Mouse (Mus musculus) ovary, adult 18-20 months (tissue): Measurements from ENCODE around the gene Dmc1.

Experiments used
- DNase-seq: peaks from one replicate; pipeline ENCODE4 v3.0.0; 2022; ENCODE audit warnings: low spot score, mixed read lengths

Dmc1 gene

GRCm38 (mm10) chr15:79604990-79605665 is at the start of gene Dmc1:
Dmc1 (minus strand) TSS chr15:79605109.
- DNase-seq, result peak; percentile 12

GRCm38 (mm10) chr15:79651481-79651880 is 46.6 kb upstream of the Dmc1 start:
- DNase-seq, result no peak

- no peak for DNase-seq
These were observed 45.7 kb upstream of the Dmc1 start for GRCm38 (mm10) chr15:79650569-79650968.

GRCm38 (mm10) chr15:79648130-79648529 is 43.2 kb upstream of the Dmc1 start:
- no peak for DNase-seq

- no peak for DNase-seq
These were observed 40.6 kb upstream of the Dmc1 start for GRCm38 (mm10) chr15:79645483-79645882.

- DNase-seq, result no peak
These were observed 36.4 kb upstream of the Dmc1 start for GRCm38 (mm10) chr15:79641135-79641817.

- DNase-seq, result no peak
These were observed 25.6 kb upstream of the Dmc1 start for GRCm38 (mm10) chr15:79630471-79630870.

- DNase-seq, result no peak
These were observed 15.0 kb upstream of the Dmc1 start for GRCm38 (mm10) chr15:79619770-79620414.

GRCm38 (mm10) chr15:79618456-79618855 is 13.5 kb upstream of the Dmc1 start:
- no peak for DNase-seq

- DNase-seq, result no peak
These were observed 12.2 kb upstream of the Dmc1 start for GRCm38 (mm10) chr15:79617135-79617534.

GRCm38 (mm10) chr15:79616729-79617128 is 11.8 kb upstream of the Dmc1 start:
- DNase-seq, result no peak

- no peak for DNase-seq
These were observed 10.6 kb upstream of the Dmc1 start for GRCm38 (mm10) chr15:79615501-79615900.

GRCm38 (mm10) chr15:79609226-79609625 is 4.3 kb upstream of the Dmc1 start:
- no peak for DNase-seq

- DNase-seq, result no peak
These were observed 3.3 kb upstream of the Dmc1 start for GRCm38 (mm10) chr15:79608214-79608613.

- no peak for DNase-seq
These were observed 2.8 kb upstream of the Dmc1 start for GRCm38 (mm10) chr15:79607757-79608156.

GRCm38 (mm10) chr15:79606161-79606560 is 1.3 kb upstream of the Dmc1 start:
- DNase-seq, result no peak

GRCm38 (mm10) chr15:79600176-79600575 is 4.7 kb downstream of the Dmc1 start:
- no peak for DNase-seq

GRCm38 (mm10) chr15:79598715-79599114 is 6.2 kb downstream of the Dmc1 start:
- no peak for DNase-seq

GRCm38 (mm10) chr15:79581581-79581980 is 23.3 kb downstream of the Dmc1 start:
- DNase-seq, result no peak

GRCm38 (mm10) chr15:79577671-79578426 is 27.1 kb downstream of the Dmc1 start:
- no peak for DNase-seq

- no peak for DNase-seq
These were observed 28.0 kb downstream of the Dmc1 start for GRCm38 (mm10) chr15:79576947-79577346.

- DNase-seq, result no peak
These were observed 29.2 kb downstream of the Dmc1 start for GRCm38 (mm10) chr15:79575543-79576222.
